Mouse (Mus musculus) cerebellum, adult 2 months (tissue): Measurements from ENCODE around the gene Apoc4.

Experiments
- CTCF ChIP-seq: fragments of 200-500 bp; IDR thresholded peaks from 2 replicates; pipeline ENCODE4 v1.5.1; 2011; ENCODE audit warnings: low read depth, mild to moderate bottlenecking, control low read depth, low read length, moderate library complexity, borderline replicate concordance; ENCODE audit not compliant: insufficient read depth
- POLR2A ChIP-seq: fragments of 200-500 bp; IDR thresholded peaks from 2 replicates; pipeline ENCODE4 v1.6.1; 2011; ENCODE audit warnings: low read length, control low read depth, borderline replicate concordance; ENCODE audit not compliant: insufficient read depth

GRCm38 (mm10) chr7:19641223-19641622, 40.1 kb downstream of the Apoc4 start:
- TF ChIP-seq POLR2A (no peak), CTCF (no peak)
